In the genomic region with DNA sequence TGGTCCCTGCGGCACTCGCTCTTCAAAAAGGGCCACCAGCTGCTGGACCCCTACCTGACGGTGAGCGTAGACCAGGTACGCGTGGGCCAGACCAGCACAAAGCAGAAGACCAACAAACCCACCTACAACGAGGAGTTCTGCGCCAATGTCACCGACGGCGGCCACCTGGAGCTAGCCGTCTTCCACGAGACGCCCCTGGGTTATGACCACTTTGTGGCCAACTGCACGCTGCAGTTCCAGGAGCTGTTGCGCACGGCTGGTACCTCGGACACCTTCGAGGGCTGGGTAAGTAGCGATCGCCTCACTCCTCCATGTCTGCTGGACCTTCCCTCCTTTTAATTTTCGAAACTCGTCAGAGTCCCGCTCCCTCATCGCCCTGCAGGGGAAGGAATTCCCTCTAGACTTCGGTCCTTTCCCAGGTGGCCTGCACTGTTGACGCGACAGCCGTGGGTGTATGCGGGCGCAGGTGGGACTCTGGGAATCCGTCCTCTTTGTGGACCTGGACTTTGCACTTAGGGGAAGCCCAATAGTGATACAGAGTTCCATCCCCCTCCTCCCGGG, we compare ENCODE assay signal across 8 mouse cellular contexts. TPM values are rescaled to one million over a fixed set of nuclear protein-coding genes. Genes with fewer than 3 reads are reported as not detected.
DNase-seq lines count a peak whose midpoint lies in the region; ATAC-seq and TF ChIP-seq lines count a peak whose summit lies in the region.

No protein-coding gene starts in this region.

- peak overlapping the region; percentile 62 for H3K4me3 ChIP-seq in embryonic facial prominence, embryonic 12.5 days
- H3K4me3 ChIP-seq in hindbrain, embryonic 16.5 days (ENCODE audit: low read length): peak overlapping the region; percentile 80
- peak overlapping the region; percentile 75 for H3K4me3 ChIP-seq in lung, postnatal 0 days (ENCODE audit: low read depth, low read length)
- H3K4me3 ChIP-seq in stomach, postnatal 0 days (ENCODE audit: low read depth, low read length): peak overlapping the region; percentile 77

- WGBS in embryonic facial prominence, embryonic 12.5 days: under 1% methylated on average over 33 of the region's 33 CpGs
- WGBS in hindbrain, embryonic 16.5 days: under 1% methylated on average over 32 of the region's 33 CpGs
- under 1% methylated on average over 33 of the region's 33 CpGs for WGBS in lung, postnatal 0 days
- WGBS in stomach, postnatal 0 days: under 1% methylated on average over 33 of the region's 33 CpGs

- 0 out of 2 replicates have a peak overlapping the region, but pooled peaks have one; percentile 61 for H3K27ac ChIP-seq in embryonic facial prominence, embryonic 12.5 days
- H3K27ac ChIP-seq in hindbrain, embryonic 16.5 days (ENCODE audit: low read depth, low read length): no peak overlapping the region
- peak overlapping the region; percentile 95 for H3K27ac ChIP-seq in lung, postnatal 0 days (ENCODE audit: low read length)
- H3K27ac ChIP-seq in stomach, postnatal 0 days (replicated peaks): peak overlapping the region; percentile 84

- H3K9me3 ChIP-seq in embryonic facial prominence, embryonic 12.5 days: no peaks in the 10 kb centered on the region
- no peaks in the 10 kb centered on the region for H3K9me3 ChIP-seq in hindbrain, embryonic 16.5 days (ENCODE audit: control insufficient read depth, low read length)
- H3K9me3 ChIP-seq in lung, postnatal 0 days (ENCODE audit: low read length): no peaks in the 10 kb centered on the region
- no peaks in the 10 kb centered on the region for H3K9me3 ChIP-seq in stomach, postnatal 0 days (ENCODE audit: control insufficient read depth, low read length)

- peak overlapping the region; percentile 84 for H3K4me2 ChIP-seq in embryonic facial prominence, embryonic 12.5 days (replicated peaks)
- H3K4me2 ChIP-seq in hindbrain, embryonic 16.5 days (ENCODE audit: low read length): peak overlapping the region; percentile 82
- H3K4me2 ChIP-seq in lung, postnatal 0 days (replicated peaks; ENCODE audit: low read depth, low read length): peak overlapping the region; percentile 94
- H3K4me2 ChIP-seq in stomach, postnatal 0 days (replicated peaks; ENCODE audit: low read depth): peak overlapping the region; percentile 93

- 0 out of 2 replicates have a peak, but pooled peaks cover 12% of the 10 kb centered on the region for H3K4me1 ChIP-seq in embryonic facial prominence, embryonic 12.5 days
- peaks cover 6% of the 10 kb centered on the region; the same call in 1 of the 2 replicates for H3K4me1 ChIP-seq in hindbrain, embryonic 16.5 days (ENCODE audit: control insufficient read depth, insufficient read depth, low read depth, low read length)
- H3K4me1 ChIP-seq in lung, postnatal 0 days (ENCODE audit: insufficient read depth, low read depth, low read length): no peaks in the 10 kb centered on the region
- H3K4me1 ChIP-seq in stomach, postnatal 0 days (replicated peaks; ENCODE audit: control insufficient read depth, insufficient read depth): no peaks in the 10 kb centered on the region

- peak; percentile 57 for ATAC-seq in embryonic facial prominence, embryonic 12.5 days (ENCODE audit: insufficient number of reproducible peaks, insufficient read depth, low FRiP score, low TSS enrichment)
- peak; percentile 53 for ATAC-seq in hindbrain, embryonic 16.5 days
- ATAC-seq in lung, postnatal 0 days: no peak
- peak; percentile 42; the same call in 1 of the 2 replicates for ATAC-seq in stomach, postnatal 0 days (ENCODE audit: low FRiP score, low TSS enrichment)

- peak overlapping the region; percentile 72 for H3K9ac ChIP-seq in embryonic facial prominence, embryonic 12.5 days
- H3K9ac ChIP-seq in hindbrain, embryonic 16.5 days (ENCODE audit: low read depth, low read length): peak overlapping the region; percentile 84
- H3K9ac ChIP-seq in lung, postnatal 0 days (replicated peaks; ENCODE audit: low read depth): peak overlapping the region; percentile 82
- peak overlapping the region; percentile 85 for H3K9ac ChIP-seq in stomach, postnatal 0 days (ENCODE audit: low read length)

- peak; percentile 14 for DNase-seq in ovary, postnatal 36 days (ENCODE audit: low spot score)
- no peak for DNase-seq in ovary, postnatal 14 days (ENCODE audit: low spot score)
- DNase-seq in lung, postnatal 0 days (ENCODE audit: low spot score): no peak
- DNase-seq in stomach, postnatal 0 days (ENCODE audit: low spot score): peak; percentile 35
- DNase-seq in right cerebral cortex, postnatal 25 days: no peak
- no peak for DNase-seq in cerebellum, adult 8-10 months

- no peak for TF ChIP-seq CTCF in lung, postnatal 0 days (IDR thresholded peaks at IDR 0.05)
- TF ChIP-seq CTCF in stomach, postnatal 0 days (IDR thresholded peaks at IDR 0.05; ENCODE audit: low read depth): no peak

- H3K27me3 ChIP-seq in embryonic facial prominence, embryonic 12.5 days: peaks cover 22% of the 10 kb centered on the region
- peaks cover 4% of the 10 kb centered on the region for H3K27me3 ChIP-seq in hindbrain, embryonic 16.5 days (replicated peaks; ENCODE audit: control insufficient read depth, insufficient read depth, low read length)
- H3K27me3 ChIP-seq in lung, postnatal 0 days (replicated peaks; ENCODE audit: insufficient read depth, low read length): peaks cover 4% of the 10 kb centered on the region; the same call in 1 of the 2 replicates
- no peaks in the 10 kb centered on the region for H3K27me3 ChIP-seq in stomach, postnatal 0 days (ENCODE audit: control insufficient read depth, insufficient read depth, low read length)

- H3K36me3 ChIP-seq in embryonic facial prominence, embryonic 12.5 days: no peaks in the 10 kb centered on the region
- no peaks in the 10 kb centered on the region for H3K36me3 ChIP-seq in hindbrain, embryonic 16.5 days (ENCODE audit: control insufficient read depth, insufficient read depth, low read length)
- H3K36me3 ChIP-seq in lung, postnatal 0 days (ENCODE audit: insufficient read depth, low read length): no peaks in the 10 kb centered on the region
- no peaks in the 10 kb centered on the region for H3K36me3 ChIP-seq in stomach, postnatal 0 days (ENCODE audit: control insufficient read depth, insufficient read depth, low read length)

- TF ChIP-seq EP300 in lung, postnatal 0 days (IDR thresholded peaks at IDR 0.05): no peak
- no peak for TF ChIP-seq EP300 in stomach, postnatal 0 days (optimal IDR thresholded peaks at IDR 0.05)

RNA-seq across cellular contexts. Expression of a gene that starts 0.7 kb away (rescaled TPM):
- polyA plus RNA-seq in embryonic facial prominence, embryonic 12.5 days (2016; fragmentation: Nextera tagmentation; extraction: Ambion mirVana): 13.9 and 14.9 TPM in 2 replicates
- 6.4 and 6.9 TPM in 2 replicates for polyA plus RNA-seq in hindbrain, embryonic 16.5 days (2015; fragmentation: Nextera tagmentation; extraction: Ambion mirVana)
- 20.0 and 20.9 TPM in 2 replicates for polyA plus RNA-seq in lung, postnatal 0 days (2015; fragmentation: Nextera tagmentation; extraction: Ambion mirVana)
- 22.3 and 24.8 TPM in 2 replicates for polyA plus RNA-seq in stomach, postnatal 0 days (2015; fragmentation: Nextera tagmentation; extraction: Ambion mirVana)

RNA-seq across cellular contexts. Expression of a gene that starts 39.1 kb away (rescaled TPM):
- 15.2 and 16.0 TPM in 2 replicates for polyA plus RNA-seq in embryonic facial prominence, embryonic 12.5 days (2016; fragmentation: Nextera tagmentation; extraction: Ambion mirVana)
- polyA plus RNA-seq in hindbrain, embryonic 16.5 days (2015; fragmentation: Nextera tagmentation; extraction: Ambion mirVana): 0.21 and 0.40 TPM in 2 replicates
- polyA plus RNA-seq in lung, postnatal 0 days (2015; fragmentation: Nextera tagmentation; extraction: Ambion mirVana): 19.3 and 19.4 TPM in 2 replicates
- polyA plus RNA-seq in stomach, postnatal 0 days (2015; fragmentation: Nextera tagmentation; extraction: Ambion mirVana): 78.3 and 83.9 TPM in 2 replicates

Comparison
In these comparisons a context has a peak if more than half of its experiments do, and no peak if none do; other contexts are left out.
1. DNase-seq: peak in ovary, postnatal 36 days (single experiment) and stomach, postnatal 0 days (single experiment); none in ovary, postnatal 14 days (single experiment), lung, postnatal 0 days (single experiment), right cerebral cortex, postnatal 25 days (single experiment) and cerebellum, adult 8-10 months (single experiment).
2. RNA of a gene that starts 39.1 kb away (polyA plus RNA-seq): 78.3 to 83.9 TPM in stomach, postnatal 0 days, 19.3 to 19.4 TPM in lung, postnatal 0 days and 15.2 to 16.0 TPM in embryonic facial prominence, embryonic 12.5 days; 0.21 to 0.40 TPM in hindbrain, embryonic 16.5 days; every median in the first group is over 10 times any median in the second.
3. Peak in every context shown above with its lines, with median percentiles within 50 percentile points of each other: H3K4me2 ChIP-seq, H3K4me3 ChIP-seq and H3K9ac ChIP-seq.